Mouse (Mus musculus): ENCODE results near the gene Gm20388.

DNA sequence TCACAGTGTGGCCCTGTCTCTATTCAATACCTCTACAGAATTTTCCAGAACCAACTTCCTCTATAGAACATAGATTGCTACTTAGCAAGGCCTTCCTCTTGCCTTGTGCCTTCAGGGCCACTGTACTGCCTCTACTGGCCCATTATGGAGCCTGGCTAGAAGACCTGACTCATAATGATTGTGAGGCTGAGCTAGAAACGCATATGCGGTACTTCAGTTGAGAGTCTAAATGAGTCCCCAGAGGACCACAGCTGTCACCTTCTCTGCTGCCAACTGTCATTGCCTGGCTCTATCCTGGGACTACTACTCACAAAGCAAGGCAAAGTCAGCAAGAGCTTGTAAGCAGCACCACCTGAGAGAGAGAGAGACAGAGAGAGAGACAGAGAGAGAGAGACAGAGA lies 4273.9 kb downstream of the Gm20388 start:
- TF ChIP-seq CTCF (conservative IDR thresholded peaks at IDR 0.05; ENCODE audit: insufficient read depth, insufficient read length, low read depth, low read length) (no peak), POLR2A (IDR thresholded peaks at IDR 0.05; ENCODE audit: low read depth, low read length) (no peak)

Measured in kidney, adult 2 months (tissue).